Mouse (Mus musculus) T-helper 17 cell (primary cell): ENCODE data around the gene Zmynd12.

ENCODE experiments used
- in situ Hi-C, 2 experiments: fragments of 300-600 bp; cut with MboI, MseI; formaldehyde crosslinking; loops; 1 replicate in 1 of 2; 2 replicates in 1 of 2; pipeline ENCODE4 v1.15.1; 2025; ENCODE audit warnings: high pct_unique_total_duplicates in 2 of 2

Zmynd12 gene

DNA sequence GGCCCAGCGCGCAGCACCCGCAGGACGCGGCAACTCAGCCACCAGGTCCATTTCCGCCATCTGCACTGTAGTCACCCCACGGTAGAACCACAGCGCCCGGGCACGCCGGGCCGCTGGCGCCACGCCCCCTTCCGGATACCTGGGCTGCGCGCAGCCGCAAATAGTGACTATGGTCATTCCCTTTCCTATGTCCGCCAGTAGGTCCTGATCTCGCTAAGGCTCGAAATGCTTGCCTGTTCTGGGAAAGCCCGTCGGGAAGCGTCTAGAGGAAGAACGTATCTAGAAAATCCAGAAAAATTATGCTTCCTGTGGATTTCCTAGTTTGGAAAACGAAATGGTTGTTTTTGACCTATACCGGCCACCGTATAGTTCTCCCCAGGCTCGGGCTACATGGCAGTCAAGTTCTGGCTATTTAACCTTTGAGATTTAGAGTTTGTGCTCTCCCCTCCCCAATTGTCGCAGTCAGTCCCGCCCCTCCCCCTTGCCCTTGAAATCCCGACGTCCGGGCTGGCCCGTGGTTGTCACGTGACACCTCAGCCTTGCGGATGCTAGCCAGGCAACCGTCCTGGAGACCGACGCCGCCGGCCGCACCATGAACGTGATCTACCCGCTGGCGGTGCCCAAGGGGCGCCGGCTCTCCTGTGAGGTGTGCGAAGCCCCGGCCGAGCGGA, at the start of gene Zmynd12, which contains the start of gene Ppcs:
Gene Zmynd12 (plus strand): TSS at position 521 of the 671 bp plus-strand sequence.
Gene Ppcs (minus strand): TSS at position 127 of the 671 bp plus-strand sequence.
- in situ Hi-C loops = no loop called here

DNA sequence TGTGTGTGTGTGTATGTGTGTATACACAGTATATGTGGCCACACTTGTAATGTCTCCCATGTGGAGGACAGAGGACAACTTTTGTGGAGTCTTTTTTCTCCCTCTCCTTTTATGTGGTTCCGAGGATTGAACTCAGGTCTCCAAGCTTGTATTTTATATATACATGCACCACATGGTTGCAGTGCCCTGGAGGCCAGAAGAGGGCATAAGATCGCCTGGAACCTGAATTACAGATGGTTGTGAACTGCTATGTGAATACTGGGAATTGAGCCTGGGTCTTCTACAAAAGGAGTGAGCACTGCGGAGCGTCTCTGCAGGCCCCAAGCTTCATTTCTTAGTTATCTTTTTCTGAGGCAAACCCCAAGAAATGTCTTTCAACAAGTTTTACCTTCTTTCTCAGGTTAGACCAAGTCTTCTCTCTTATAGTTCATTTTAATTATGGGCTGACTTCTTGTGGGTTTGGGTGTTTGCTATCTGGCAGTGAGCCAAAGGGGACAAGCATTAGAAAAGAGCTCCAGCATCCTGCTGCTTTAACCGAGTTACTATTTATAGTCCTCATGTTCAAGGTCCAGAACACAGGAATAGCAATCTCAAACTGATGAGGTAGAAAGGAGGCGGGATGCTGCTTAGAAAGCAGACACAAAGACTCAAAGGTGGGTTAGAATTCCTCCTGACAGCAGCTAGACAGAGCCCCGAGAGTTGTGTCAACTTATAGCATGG, 41.0 kb upstream of the Zmynd12 start:
- in situ Hi-C loops = no loop called here

DNA sequence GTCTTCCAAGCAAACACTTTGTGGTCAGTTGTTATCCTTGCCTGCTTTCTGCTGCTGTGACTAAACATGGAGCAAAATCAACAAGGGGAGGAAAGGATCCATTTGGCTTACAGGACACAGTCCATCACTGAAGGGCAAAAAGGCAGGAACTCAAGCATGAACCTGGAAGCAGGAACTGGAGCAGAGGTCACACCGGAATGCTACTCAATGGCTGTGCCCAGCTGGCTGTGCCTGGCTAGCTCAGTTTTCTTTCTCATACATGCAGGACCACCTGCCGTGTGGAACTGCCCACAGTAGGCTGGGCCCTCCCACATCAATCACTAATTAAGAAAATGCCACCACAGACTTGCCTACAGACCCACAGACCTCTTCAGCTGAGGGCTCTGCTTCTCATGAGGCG, 33.4 kb upstream of the Zmynd12 start:
- in situ Hi-C loops = no loop called here

DNA sequence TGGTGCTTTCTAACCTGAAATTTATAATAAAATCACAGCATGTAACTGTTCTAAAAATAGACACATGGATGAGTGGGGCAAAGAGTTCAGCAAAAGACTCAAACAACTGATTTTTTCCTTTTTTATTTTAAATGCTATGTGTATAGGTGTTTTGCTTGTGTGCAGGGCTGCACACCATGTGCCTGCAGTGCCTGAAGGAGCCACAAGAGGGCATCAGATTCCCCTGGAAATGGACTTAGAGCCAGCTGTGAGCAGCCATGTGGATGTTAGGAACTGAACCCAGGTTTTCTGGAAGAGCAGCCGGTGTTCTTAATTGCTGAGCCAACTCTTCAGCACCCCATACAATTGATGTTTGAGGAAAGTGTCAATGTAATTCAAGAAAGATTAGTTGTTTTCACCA, 32.2 kb upstream of the Zmynd12 start:
- in situ Hi-C loops = no loop called here

DNA sequence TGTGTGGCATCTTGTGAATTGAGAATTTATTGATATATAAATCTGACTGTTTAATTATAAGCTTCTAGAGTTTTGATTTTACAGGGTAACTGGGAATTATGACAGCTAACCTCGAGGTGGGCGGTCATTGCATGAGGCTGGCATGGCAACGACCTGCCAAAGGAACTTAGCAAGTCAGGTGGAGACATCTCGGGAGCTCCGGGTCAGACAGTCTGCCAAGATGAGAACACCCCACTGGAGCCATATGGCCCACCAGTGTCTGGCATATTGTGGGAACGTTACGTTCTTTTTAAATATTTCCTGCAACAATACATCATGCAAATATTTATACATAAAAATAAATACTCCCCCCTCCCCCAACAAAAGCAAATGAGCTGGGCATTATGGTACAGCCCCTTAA, 23.9 kb upstream of the Zmynd12 start:
- in situ Hi-C loops = no loop called here

DNA sequence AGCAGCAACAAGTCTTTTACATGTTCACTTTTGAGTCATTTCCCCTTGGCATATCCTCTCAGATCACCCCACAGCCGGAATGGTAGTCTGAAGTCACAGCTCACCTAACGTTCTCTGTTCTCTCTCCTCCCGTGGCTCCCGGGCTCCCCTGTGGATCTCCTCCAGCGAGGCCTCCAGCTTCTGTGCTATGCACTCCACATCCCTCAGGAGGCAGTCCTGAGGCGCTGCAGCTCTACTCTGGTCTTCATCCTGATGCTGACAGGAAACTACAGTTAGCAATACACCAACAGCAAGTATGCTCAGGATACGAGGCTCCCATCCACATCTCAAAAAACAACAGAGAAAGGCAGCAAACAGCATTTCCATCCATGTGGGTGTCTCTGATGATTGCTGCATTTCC, 21.7 kb upstream of the Zmynd12 start:
- in situ Hi-C loops = no loop called here

DNA sequence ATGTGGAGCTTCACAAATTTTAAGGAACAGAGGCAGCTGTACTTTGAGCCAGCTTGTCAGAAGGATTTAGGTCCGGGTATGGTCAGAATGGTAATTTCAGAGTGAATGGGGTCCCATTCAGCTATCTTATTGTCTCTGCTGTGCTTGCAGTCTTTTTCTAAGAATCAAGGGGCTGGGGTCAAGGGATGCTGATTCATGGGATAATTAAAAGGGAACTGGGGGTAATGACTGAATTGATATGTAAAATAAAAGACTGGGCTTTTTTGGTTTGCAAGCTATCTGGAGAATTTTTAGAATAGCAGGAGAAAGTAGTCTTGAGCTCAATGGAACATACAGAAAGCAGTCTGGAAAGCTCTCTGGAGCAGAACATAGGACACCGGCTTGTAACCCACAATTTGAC, 19.2 kb upstream of the Zmynd12 start:
- in situ Hi-C loops = no loop called here

DNA sequence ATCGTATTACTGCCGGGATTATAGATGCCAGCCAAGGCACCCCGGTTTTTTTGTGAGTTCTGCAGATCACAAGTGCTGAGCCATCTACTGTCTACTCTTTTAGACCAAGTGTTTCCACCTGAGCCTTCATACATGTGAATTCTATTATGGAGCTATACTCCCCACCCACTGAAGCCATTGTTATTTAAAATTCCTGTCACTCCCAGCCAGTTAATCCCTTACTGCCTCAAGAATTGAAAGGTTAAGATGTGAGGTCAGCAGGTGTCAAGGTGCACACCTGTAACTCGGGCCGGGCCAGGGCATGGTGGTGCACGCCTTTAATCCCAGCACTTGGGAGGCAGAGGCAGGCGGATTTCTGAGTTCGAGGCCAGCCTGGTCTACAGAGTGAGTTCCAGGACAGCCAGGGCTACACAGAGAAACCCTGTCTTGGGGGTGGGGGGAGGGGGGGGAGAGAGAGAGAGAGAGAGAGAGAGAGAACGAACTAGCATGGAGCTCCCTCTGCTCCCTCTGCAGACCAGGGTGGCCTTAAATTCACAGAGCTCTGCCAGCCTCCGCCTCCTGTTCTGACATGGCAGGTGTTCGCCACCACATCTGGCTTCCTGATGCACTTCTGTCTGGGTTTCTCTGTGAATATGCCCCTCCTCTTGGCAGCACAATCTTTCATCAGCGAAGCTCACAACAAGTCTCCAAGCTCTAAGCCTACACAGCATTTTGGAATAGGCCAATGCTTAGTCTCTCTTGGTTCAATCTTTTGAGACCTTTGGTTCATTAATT, 10.6 kb upstream of the Zmynd12 start:
- in situ Hi-C loops = no loop called here

DNA sequence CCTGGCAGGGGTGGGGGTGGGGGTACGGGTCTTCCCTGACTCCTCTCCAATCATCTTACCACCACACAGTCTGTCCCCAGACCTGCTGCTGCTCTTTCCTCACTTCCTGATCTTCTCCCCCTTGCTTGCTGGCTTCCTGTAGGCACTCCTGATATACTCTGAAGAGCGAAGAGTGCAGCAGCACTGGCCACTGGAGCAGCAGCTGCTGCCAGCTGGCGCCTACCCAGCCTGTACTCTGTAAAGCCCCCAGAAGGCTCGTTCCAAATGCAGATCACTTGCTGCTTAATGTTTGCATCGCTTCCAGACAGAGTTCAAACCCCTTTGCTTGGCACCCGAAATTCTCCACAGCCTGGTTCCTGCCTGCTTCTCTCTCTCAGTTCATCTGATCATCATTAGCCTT, 9.8 kb upstream of the Zmynd12 start:
- in situ Hi-C loops = no loop called here

DNA sequence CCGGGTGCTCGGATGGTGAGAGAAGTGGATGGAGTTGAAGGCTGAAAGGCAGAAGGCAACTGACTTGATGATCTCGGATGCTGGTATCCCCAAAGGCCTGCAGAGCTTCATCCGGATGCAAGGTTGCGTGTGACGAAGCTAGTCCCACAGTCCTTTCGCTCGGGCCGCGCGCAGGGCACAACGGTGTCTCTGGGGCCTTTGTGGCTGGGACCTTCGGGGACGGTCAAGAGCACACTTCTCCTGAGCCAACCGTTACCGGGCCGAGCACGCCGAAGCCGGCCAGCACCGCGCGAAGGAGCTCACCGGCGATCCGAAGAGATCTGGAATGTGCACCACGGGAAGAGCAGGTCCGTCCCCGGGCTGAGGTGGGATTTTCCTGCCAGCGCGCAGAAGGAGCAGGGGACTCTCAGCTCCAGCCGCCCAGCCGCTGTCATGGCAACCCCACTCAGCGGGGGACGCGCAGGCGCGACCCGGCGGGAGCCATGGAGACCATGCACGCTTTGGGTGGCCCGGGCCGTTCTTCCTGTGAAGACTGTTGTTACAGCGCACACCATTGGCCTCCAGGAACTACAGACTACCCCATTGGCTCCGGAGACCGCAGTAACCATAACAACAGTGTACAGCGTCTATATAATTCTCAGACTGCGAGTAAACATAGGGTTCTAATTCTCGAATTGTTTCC, 7.4 kb upstream of the Zmynd12 start, which contains the start of gene Ccdc30:
Gene Ccdc30 (minus strand): TSS at position 450 of the 682 bp plus-strand sequence.
- in situ Hi-C loops = no loop called here

DNA sequence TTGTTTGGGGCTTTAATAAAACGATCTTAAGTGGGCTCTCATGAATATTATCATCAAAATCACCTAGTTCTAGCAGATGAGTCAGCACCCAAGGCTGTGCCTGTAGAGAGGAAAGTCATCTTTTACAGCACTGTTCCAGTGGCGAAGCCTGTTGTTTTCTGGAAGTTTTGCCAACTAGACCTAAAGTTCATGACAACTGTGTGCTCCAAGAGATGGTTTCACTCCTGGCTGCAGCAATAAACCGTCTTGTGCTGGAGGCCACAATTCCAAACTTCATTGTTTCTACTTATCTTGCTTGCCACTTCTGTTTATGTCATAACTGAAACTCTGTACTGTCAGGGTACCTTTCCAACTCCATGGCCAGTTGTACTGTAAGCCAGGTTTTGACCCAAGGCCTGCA, 5.3 kb upstream of the Zmynd12 start:
- in situ Hi-C loops = no loop called here

DNA sequence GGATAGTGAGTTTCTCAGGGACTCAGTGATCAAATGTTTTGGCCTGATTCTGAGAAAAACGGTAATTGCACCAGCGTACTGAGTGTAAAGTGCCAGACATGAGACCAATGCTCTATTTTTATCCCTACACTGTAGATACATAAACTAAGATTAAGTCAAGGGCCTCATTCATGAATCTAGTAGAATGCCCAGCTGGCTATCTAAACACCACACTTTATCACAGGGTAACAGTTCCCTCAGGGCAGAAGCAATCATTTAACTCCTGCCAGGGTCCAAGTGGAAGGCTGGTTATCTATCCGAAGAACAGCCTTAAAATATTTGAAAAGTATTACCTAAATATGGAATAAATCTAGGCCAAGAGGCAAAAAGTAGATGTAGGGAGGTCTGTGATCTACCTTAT, 4.7 kb upstream of the Zmynd12 start:
- in situ Hi-C loops = no loop called here

DNA sequence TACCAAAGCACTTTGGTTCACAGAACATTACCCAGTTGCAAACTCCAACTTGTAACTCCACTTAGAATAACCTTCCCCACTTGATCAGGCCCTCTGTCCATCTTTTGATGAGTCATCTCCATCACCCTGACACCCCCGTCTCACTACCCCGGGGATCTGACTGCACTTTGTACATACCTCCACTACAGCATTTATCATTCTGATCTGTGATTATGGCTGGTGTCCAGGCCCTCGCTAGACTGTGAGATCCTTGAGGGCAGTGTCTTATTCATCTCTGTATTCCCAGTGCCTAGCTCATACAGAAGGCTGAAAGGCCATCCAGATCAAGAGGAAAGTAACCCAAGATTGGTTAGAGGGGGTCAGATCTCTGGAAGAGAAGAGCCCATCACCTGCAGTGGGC, 1.4 kb upstream of the Zmynd12 start:
- in situ Hi-C loops = no loop called here

DNA sequence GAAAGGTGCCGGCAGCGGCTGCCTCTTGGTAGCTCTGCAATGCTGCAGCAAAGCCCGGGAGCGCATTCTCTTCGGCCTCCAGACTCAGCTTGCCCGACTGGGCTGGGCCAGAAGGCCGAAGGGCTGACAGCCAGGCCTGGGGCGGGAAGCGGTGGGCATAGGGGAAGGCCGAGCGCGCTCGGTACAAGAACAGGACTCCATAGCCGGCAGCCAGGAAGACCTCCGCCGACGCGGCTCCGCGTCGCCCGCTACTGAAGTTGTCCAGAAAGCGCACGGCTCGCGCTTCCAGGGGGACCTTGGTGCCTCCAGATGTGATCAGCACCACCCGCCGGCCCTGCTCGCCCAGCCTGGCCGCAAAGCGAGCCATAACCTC, 707 bp upstream of the Zmynd12 start:
- in situ Hi-C loops = no loop called here

DNA sequence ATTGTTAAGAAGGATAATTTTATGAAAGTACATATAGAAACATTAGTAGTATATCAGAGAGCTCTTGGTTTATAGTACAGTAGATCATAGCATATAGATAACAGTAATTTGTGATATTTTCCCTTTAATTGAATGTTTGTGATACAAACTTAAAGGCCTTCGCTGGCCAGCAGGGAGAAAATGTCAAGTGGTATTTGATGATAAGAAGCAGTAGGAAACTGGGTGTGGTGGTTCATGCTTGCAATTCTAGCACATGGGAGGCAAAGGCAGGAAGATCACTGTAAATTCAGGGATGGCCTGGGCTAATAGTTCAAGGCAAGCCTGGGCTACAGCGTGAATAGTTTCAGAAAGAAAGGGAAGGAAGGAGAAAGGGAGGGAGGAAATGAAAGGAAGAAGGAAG, 2.5 kb downstream of the Zmynd12 start:
- in situ Hi-C loops = no loop called here

DNA sequence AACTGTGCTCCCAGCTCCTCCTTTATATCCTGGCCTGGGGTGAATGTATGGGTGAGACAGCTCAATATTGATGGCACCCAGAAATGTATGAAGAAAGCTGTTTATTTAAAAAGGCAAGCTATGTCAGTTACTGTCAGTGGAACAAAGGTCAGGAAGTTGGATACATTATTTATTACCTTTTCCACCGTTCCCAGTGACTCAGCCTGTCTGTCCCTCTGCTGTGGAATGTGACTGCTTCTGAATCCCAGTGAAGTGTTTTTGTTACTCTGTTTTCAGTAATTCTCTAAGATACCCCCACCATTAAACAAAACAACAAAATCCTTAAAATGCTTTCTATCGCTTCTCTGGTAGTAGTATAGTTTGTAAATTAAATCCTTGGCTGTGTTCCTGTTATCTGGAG, 3.0 kb downstream of the Zmynd12 start:
- in situ Hi-C loops = no loop called here

DNA sequence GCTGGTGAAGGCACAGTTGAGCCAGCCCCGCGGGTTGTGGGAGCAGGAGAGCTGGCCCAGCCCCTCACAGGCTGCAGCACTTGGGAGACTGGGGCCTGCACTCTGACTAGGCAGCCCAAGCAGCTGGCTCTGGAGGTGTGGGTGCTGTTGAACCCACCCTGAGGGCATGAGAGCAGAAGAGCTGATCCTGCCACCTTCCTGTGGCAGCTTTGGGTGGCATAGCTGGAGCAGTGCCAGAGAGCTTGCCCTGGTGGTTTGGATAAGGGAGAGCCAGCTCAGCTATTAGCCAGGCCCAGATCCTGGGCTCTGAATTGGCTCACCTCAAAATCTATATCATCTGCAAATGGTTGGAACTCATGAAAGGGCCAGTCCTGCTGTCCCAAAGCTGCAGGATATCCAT, 5.1 kb downstream of the Zmynd12 start:
- in situ Hi-C loops = no loop called here

DNA sequence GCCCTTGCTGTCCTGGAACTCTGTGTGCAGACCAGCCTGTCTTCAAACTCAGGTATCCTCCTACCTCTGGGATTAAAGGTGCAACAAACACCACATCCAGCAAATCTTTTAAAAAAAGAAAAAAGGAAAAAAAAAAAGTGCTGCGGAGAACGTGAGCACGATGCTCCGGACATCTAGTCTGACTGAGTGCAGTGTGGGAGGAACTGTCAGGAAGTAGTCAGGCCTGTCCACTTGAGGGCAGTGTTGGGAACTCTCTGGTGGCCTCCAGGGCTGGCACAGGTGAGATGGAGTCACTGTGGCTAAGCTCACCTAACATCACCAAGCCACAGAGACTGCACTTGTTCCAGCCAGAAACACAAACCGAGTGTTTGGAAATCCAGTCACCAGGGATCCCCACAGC, 8.1 kb downstream of the Zmynd12 start:
- in situ Hi-C loops = no loop called here

DNA sequence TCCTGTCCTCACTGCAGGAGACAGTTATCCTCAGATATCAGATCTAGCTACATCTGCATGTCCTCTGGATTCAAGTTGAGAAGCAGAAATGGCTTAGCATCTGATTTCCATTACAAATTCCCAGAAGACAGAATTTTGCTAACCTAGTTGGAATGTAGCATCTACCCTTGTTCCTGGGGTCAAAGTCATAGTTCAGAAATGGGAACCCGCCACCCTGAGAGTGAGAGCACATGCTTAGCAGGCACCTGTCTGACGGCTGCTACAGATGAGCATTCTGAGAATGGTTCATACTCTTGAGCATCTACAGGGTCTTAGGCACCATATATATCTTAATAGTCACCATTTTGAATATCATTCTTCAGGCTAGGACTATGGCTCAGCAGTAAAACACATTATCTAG, 15.3 kb downstream of the Zmynd12 start:
- in situ Hi-C loops = loop anchor here in 1 of 2 experiments (5.0 kb wide), 1 partner anchor 84 kb away; no protein-coding TSS in a partner anchor

DNA sequence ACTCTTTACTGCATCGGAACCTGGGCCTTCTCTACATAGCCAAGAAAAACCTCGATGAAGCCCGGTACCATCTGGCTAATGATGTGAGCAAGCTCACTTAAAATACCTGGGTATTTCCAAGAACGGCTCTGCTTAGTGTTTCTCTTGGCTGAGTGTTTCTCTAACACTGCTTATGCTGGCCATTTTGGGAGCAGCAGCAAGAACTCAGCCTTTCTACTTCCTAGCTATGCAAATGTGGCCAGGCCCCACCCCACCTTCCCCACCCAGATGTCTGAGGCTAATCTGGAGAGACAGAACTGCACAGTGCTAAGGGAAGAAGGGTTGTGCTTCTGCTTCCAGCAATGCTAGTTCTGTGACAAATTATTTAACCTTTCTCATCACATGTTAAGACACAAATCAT, 19.2 kb downstream of the Zmynd12 start:
- in situ Hi-C loops = no loop called here

DNA sequence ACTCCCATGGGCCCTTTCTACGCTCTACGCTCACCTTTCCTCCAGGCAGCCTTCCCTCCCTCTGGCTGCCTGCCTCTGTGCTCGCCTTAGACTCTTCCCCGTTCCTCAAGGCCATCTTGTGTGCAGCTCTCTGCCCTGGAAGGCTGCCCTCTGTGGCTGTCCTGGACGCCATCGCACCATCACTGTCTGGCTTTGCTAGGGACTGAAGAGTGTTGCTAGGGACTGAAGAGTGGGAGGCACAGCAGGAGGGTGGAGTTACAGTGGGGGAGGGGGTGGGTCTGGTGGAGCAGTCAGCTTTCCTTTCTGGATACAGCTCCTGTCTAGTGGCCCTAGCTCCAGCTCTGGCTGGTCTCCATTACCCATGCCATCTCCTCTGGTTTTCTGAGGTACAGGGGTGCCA, 19.9 kb downstream of the Zmynd12 start:
- in situ Hi-C loops = no loop called here

DNA sequence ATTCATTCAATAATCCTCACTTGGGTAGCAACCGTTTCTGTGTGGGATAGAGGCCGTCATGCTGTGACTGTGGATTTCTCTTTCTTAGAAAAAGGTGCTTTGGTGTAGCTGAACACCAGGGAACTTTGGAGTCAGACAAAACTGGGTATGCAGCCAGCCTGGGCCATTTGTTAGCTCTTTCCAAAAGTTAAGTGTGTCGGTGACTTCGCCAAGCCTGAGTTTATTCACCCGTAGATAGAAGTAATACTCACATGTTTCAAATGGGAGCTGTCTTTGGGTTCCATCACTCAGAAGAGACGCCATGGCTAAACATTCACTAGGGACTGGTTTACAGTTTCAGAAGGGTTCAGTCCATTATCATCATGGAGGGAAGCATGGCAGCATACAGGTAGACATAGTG, 24.6 kb downstream of the Zmynd12 start:
- in situ Hi-C loops = no loop called here
